Mouse (Mus musculus): ENCODE data around the gene Trim62. TPM values are rescaled to one million over a fixed set of nuclear protein-coding genes. Genes with fewer than 3 reads are reported as not detected.

Trim62 gene
- polyA plus RNA-seq, 1 experiment from 2014 or later = 9.4 TPM

DNA sequence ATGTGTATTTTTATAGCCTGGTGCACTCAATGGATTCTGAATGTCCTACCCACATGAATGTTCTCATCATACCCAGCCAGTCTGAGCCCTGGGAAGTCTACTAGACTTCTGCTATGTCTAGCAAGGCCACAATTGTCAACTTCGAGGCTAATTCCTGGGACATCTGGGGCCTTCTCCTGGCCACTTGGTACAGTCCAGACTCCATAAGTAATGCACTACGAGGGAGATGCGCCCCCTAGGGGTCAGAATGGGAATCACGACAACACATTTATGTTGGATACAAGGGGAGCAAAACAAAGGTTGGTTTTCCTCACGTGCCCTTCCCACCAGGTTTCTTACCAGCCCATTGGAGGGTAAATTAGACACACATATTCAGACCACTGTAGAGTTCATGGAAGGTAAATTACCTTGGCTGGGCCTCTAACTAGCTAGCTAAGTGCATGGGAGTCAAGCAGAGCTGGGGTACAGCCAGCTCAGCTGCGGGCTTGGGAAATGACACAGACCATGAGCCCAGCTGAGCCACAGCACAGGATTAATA is 64.8 kb downstream of the Trim62 start:
- Histone ChIP-seq H3K9me3 (ENCODE audit: control insufficient read depth, low read length) (no peaks in the 10 kb centered on the region), H3K27me3 (ENCODE audit: control insufficient read depth, insufficient read depth, low read length) (no peaks in the 10 kb centered on the region), H3K27ac (ENCODE audit: low read depth, low read length) (no peak overlapping the region), H3K4me1 (replicated peaks; ENCODE audit: control insufficient read depth, insufficient read depth, low read length) (no peaks in the 10 kb centered on the region), H3K9ac (ENCODE audit: low read length) (no peak overlapping the region), H3K4me3 (ENCODE audit: low read depth, low read length) (no peak overlapping the region), H3K36me3 (ENCODE audit: control insufficient read depth, insufficient read depth, low read length) (no peaks in the 10 kb centered on the region), H3K4me2 (ENCODE audit: low read depth, low read length, severe bottlenecking) (no peak overlapping the region)
- ATAC-seq (replicated peaks; ENCODE audit: low FRiP score) = no peak
- WGBS = 31% methylated on average over 6 of the region's 6 CpGs
- DNase-seq (ENCODE audit: low spot score) = peak; percentile 79

DNA sequence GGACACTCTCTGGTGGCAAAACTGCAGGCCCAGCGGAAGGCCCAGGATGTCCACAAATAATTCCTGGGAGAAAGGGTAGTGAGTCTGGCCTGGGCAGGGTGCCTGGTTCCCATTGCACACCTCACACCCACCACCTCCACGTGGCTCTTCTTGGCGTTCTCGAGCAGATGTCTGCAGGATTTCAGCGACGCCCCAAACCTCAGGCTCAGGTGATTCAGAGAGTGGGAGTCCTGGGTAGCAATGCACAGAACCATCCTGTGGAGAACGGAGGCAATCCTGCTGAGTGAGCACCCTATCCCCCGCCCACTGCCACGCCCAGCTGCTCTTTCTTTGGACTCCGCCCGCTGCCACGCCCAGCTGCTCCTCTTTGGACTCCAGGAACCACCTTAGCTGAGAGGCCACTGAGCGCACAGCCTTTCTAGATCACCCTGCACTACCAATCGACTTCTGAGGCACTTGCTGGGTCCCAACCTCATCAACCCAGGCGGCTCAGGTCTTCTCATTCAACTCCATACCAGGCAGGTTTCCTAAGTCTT is 66.2 kb downstream of the Trim62 start:
- Histone ChIP-seq H3K27ac (ENCODE audit: low read depth, low read length) (no peak overlapping the region), H3K4me3 (ENCODE audit: low read depth, low read length) (no peak overlapping the region), H3K4me1 (replicated peaks; ENCODE audit: control insufficient read depth, insufficient read depth, low read length) (no peaks in the 10 kb centered on the region), H3K36me3 (ENCODE audit: control insufficient read depth, insufficient read depth, low read length) (no peaks in the 10 kb centered on the region), H3K4me2 (ENCODE audit: low read depth, low read length, severe bottlenecking) (no peak overlapping the region), H3K9me3 (ENCODE audit: control insufficient read depth, low read length) (no peaks in the 10 kb centered on the region), H3K9ac (ENCODE audit: low read length) (no peak overlapping the region), H3K27me3 (ENCODE audit: control insufficient read depth, insufficient read depth, low read length) (no peaks in the 10 kb centered on the region)
- DNase-seq (ENCODE audit: low spot score) = no peak
- no peak for ATAC-seq (replicated peaks; ENCODE audit: low FRiP score)
- 47% methylated on average over 15 of the region's 15 CpGs for WGBS

DNA sequence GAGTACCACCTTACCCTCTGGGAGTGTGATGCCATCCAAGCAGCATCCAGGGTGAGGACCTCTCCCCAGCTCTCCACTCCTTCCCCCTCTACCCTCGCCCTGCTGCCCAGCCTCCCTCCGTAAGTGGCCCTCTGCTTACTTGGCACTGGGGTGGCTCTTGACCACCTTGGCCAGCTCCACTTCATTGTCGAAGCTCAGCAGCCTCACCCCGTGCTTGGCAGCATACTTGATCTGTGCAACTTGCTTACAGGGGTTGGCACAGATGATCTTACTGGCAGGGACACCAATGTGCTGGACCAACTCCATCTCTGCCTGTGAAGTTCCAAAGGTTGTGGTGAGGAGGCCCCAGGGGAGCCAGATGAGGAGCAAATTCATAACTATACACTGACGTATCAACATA is 67.1 kb downstream of the Trim62 start:
- H3K27me3 ChIP-seq (ENCODE audit: control insufficient read depth, insufficient read depth, low read length) = no peaks in the 10 kb centered on the region
- no peak overlapping the region for H3K4me2 ChIP-seq (ENCODE audit: low read depth, low read length, severe bottlenecking)
- H3K9me3 ChIP-seq (ENCODE audit: control insufficient read depth, low read length) = no peaks in the 10 kb centered on the region
- H3K4me1 ChIP-seq (replicated peaks; ENCODE audit: control insufficient read depth, insufficient read depth, low read length) = no peaks in the 10 kb centered on the region
- no peak overlapping the region for H3K27ac ChIP-seq (ENCODE audit: low read depth, low read length)
- no peak overlapping the region for H3K9ac ChIP-seq (ENCODE audit: low read length)
- WGBS = 86% methylated on average over 5 of the region's 5 CpGs
- DNase-seq (ENCODE audit: low spot score) (no peak), ATAC-seq (replicated peaks; ENCODE audit: low FRiP score) (no peak)
- no peak overlapping the region for H3K4me3 ChIP-seq (ENCODE audit: low read depth, low read length)
- no peaks in the 10 kb centered on the region for H3K36me3 ChIP-seq (ENCODE audit: control insufficient read depth, insufficient read depth, low read length)

DNA sequence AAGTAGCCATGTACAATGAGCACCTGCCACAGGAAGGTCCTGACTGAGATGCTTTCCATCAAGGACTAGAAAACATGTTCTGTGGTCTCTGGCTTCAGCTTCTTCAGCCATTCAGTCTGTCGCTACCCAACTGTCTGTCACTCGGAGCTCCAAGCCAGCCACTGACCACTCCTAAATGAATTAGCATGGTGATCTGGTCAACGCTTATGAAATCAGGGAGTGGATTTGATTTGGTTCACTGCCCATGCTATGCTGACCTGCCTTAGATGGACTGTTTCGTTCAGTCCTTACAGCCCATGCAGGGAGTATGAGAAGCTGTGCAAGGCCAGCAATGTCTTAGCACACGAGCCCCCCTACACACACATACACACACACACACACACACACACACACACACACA is 70.5 kb downstream of the Trim62 start:
- DNase-seq (ENCODE audit: low spot score) = no peak
- H3K4me3 ChIP-seq (ENCODE audit: low read depth, low read length) = no peak overlapping the region
- no peaks in the 10 kb centered on the region for H3K4me1 ChIP-seq (replicated peaks; ENCODE audit: control insufficient read depth, insufficient read depth, low read length)
- H3K9ac ChIP-seq (ENCODE audit: low read length) = no peak overlapping the region
- H3K4me2 ChIP-seq (ENCODE audit: low read depth, low read length, severe bottlenecking) = no peak overlapping the region
- no peaks in the 10 kb centered on the region for H3K27me3 ChIP-seq (ENCODE audit: control insufficient read depth, insufficient read depth, low read length)
- WGBS = 83% methylated on average over 5 of the region's 5 CpGs
- no peaks in the 10 kb centered on the region for H3K36me3 ChIP-seq (ENCODE audit: control insufficient read depth, insufficient read depth, low read length)
- no peak for ATAC-seq (replicated peaks; ENCODE audit: low FRiP score)
- H3K9me3 ChIP-seq (ENCODE audit: control insufficient read depth, low read length) = no peaks in the 10 kb centered on the region
- no peak overlapping the region for H3K27ac ChIP-seq (ENCODE audit: low read depth, low read length)

- H3K36me3 ChIP-seq (ENCODE audit: control insufficient read depth, insufficient read depth, low read length) = no peaks in the 10 kb centered on the region
- H3K9ac ChIP-seq (ENCODE audit: low read length) = no peak overlapping the region
- H3K4me3 ChIP-seq (ENCODE audit: low read depth, low read length) = no peak overlapping the region
- peaks cover 5% of the 10 kb centered on the region; the same call in 1 of the 2 replicates for H3K4me1 ChIP-seq (replicated peaks; ENCODE audit: control insufficient read depth, insufficient read depth, low read length)
- 48% methylated on average over 11 of the region's 11 CpGs for WGBS
- no peaks in the 10 kb centered on the region for H3K9me3 ChIP-seq (ENCODE audit: control insufficient read depth, low read length)
- ATAC-seq (replicated peaks; ENCODE audit: low FRiP score) (0 out of 2 replicates have a peak, but pooled peaks have one; percentile 28), DNase-seq (ENCODE audit: low spot score) (peak; percentile 72)
- no peak overlapping the region for H3K27ac ChIP-seq (ENCODE audit: low read depth, low read length)
- H3K4me2 ChIP-seq (ENCODE audit: low read depth, low read length, severe bottlenecking) = no peak overlapping the region
- peaks cover 5% of the 10 kb centered on the region for H3K27me3 ChIP-seq (ENCODE audit: control insufficient read depth, insufficient read depth, low read length)
Observed at GRCm38 (mm10) chr4:128957155-128957911, 74.0 kb downstream of the Trim62 start.

DNA sequence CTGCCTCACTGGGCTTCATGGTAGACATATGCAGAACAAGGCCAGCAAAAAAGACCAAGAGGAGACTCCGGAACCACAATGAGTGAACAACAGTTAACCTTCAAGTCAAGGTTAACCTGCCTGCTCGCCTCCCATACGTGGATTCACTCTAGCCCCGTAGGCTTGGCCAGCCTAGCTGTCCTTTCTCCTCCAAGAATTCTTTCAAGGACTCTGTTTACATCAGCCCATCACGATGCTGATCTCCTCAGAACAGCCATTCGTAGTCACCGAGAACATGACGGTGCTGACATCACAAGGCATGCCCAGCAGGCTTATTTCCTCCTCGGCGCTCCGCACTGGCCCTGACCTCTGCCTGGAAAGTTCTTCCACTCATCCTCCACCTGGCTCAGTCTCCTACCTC is 74.8 kb downstream of the Trim62 start:
- DNase-seq (ENCODE audit: low spot score) = no peak
- Histone ChIP-seq H3K27me3 (ENCODE audit: control insufficient read depth, insufficient read depth, low read length) (peaks cover 5% of the 10 kb centered on the region), H3K27ac (ENCODE audit: low read depth, low read length) (no peak overlapping the region), H3K9ac (ENCODE audit: low read length) (no peak overlapping the region), H3K4me1 (replicated peaks; ENCODE audit: control insufficient read depth, insufficient read depth, low read length) (peaks cover 6% of the 10 kb centered on the region; the same call in 1 of the 2 replicates), H3K36me3 (ENCODE audit: control insufficient read depth, insufficient read depth, low read length) (no peaks in the 10 kb centered on the region), H3K4me3 (ENCODE audit: low read depth, low read length) (no peak overlapping the region), H3K4me2 (ENCODE audit: low read depth, low read length, severe bottlenecking) (no peak overlapping the region), H3K9me3 (ENCODE audit: control insufficient read depth, low read length) (no peaks in the 10 kb centered on the region)
- ATAC-seq (replicated peaks; ENCODE audit: low FRiP score) = no peak
- WGBS = 88% methylated on average over 11 of the region's 11 CpGs

DNA sequence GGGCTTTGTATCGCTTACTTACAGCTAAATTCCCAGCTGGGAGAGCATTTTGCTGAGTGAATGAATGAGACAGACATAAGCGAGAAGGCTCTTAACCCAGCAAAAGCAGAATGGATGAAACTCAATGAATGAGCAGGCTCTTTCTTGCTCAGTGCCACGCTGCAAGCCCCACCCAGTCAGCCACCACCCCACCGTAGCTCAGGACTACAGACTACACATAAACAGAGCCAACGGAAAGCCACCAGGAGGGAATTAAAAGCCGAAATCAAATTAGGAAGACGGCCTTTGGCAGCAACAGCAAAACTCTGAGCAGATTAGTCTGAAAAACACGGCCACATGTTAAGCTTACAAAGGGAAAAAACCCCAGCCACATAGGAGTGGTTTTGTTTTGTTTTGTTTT is 75.5 kb downstream of the Trim62 start:
- Histone ChIP-seq H3K9me3 (ENCODE audit: control insufficient read depth, low read length) (no peaks in the 10 kb centered on the region), H3K36me3 (ENCODE audit: control insufficient read depth, insufficient read depth, low read length) (no peaks in the 10 kb centered on the region), H3K4me2 (ENCODE audit: low read depth, low read length, severe bottlenecking) (no peak overlapping the region), H3K27me3 (ENCODE audit: control insufficient read depth, insufficient read depth, low read length) (peaks cover 5% of the 10 kb centered on the region), H3K9ac (ENCODE audit: low read length) (no peak overlapping the region), H3K4me3 (ENCODE audit: low read depth, low read length) (no peak overlapping the region), H3K27ac (ENCODE audit: low read depth, low read length) (no peak overlapping the region), H3K4me1 (replicated peaks; ENCODE audit: control insufficient read depth, insufficient read depth, low read length) (peaks cover 7% of the 10 kb centered on the region; the same call in 1 of the 2 replicates)
- 50% methylated on average over 8 of the region's 8 CpGs for WGBS
- DNase-seq (ENCODE audit: low spot score) = no peak
- no peak for ATAC-seq (replicated peaks; ENCODE audit: low FRiP score)

GRCm38 (mm10) chr4:128959676-128960075 is 76.3 kb downstream of the Trim62 start:
- peaks cover 7% of the 10 kb centered on the region; the same call in 1 of the 2 replicates for H3K4me1 ChIP-seq (replicated peaks; ENCODE audit: control insufficient read depth, insufficient read depth, low read length)
- H3K27ac ChIP-seq (ENCODE audit: low read depth, low read length) = no peak overlapping the region
- ATAC-seq (replicated peaks; ENCODE audit: low FRiP score) = no peak
- no peaks in the 10 kb centered on the region for H3K36me3 ChIP-seq (ENCODE audit: control insufficient read depth, insufficient read depth, low read length)
- H3K27me3 ChIP-seq (ENCODE audit: control insufficient read depth, insufficient read depth, low read length) = peaks cover 5% of the 10 kb centered on the region
- H3K4me3 ChIP-seq (ENCODE audit: low read depth, low read length) = no peak overlapping the region
- no peak overlapping the region for H3K4me2 ChIP-seq (ENCODE audit: low read depth, low read length, severe bottlenecking)
- DNase-seq (ENCODE audit: low spot score) = no peak
- 86% methylated on average over 17 of the region's 17 CpGs for WGBS
- H3K9me3 ChIP-seq (ENCODE audit: control insufficient read depth, low read length) = no peaks in the 10 kb centered on the region
- H3K9ac ChIP-seq (ENCODE audit: low read length) = no peak overlapping the region
